7 mouse cellular contexts compared by ENCODE assay signal in the genomic region with DNA sequence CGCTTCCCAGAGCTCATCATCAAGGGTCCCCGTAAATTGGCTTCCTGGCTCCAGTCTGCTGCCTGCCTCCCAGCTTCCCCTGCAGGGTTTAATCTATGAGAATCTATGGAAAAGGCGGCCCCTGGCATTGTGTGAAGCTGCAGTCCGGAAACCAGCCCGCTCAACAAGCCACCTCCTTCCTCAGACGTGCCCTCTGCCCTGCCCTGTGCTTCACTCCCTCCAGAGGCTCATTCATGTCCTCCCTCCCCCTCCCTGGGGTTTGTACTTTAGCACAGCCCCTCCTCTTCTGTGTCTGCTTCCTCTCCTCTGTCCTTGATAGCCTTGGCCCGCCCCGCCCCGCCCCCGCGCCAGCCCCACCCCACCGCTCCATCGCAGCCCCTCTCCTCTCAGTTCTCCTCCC. TPM values are rescaled to one million over a fixed set of nuclear protein-coding genes. Genes with fewer than 3 reads are reported as not detected.
DNase-seq lines count a peak whose midpoint lies in the region; ATAC-seq lines count a peak whose summit lies in the region.

No protein-coding gene starts in this region.

- peaks cover 14% of the 10 kb centered on the region for H3K4me1 ChIP-seq in stomach, embryonic 15.5 days

- no peaks in the 10 kb centered on the region for H3K27me3 ChIP-seq in stomach, embryonic 15.5 days (replicated peaks)

- H3K36me3 ChIP-seq in stomach, embryonic 15.5 days: peaks cover 8% of the 10 kb centered on the region

- intact Hi-C loops in heart, postnatal 14 days (cut with DNase I): no loop called here

- peak; percentile 99 for DNase-seq in R1 (ENCODE audit: low read depth, low spot score)
- peak; percentile 90 for DNase-seq in embryo, embryonic 9.5 days (ENCODE audit: extremely low spot score)
- peak; percentile 55 to 57 for DNase-seq in heart, postnatal 14 days
- DNase-seq in kidney, postnatal 4 days: peak; percentile 75 to 86
- no peak for DNase-seq in left cerebral cortex, adult 18-20 months (ENCODE audit: low spot score in 2 of 2)

- WGBS in stomach, embryonic 15.5 days: 8% methylated on average over 7 of the region's 13 CpGs

- H3K9me3 ChIP-seq in stomach, embryonic 15.5 days: no peaks in the 10 kb centered on the region

- peak overlapping the region; percentile 43 for H3K4me2 ChIP-seq in stomach, embryonic 15.5 days

- peak; percentile 93 for ATAC-seq in megakaryocyte progenitor cell, adult 5-6 weeks (replicated peaks; ENCODE audit: poor library complexity)
- peak; percentile 90 for ATAC-seq in stomach, embryonic 15.5 days (ENCODE audit: insufficient read depth, low FRiP score, low read depth)

- peak overlapping the region; percentile 86 for H3K27ac ChIP-seq in stomach, embryonic 15.5 days

- peak overlapping the region; percentile 11; the same call in 1 of the 2 replicates for H3K4me3 ChIP-seq in stomach, embryonic 15.5 days (replicated peaks)

- no peak overlapping the region for H3K9ac ChIP-seq in stomach, embryonic 15.5 days

RNA-seq across cellular contexts. Expression of gene Dgkz, which starts 8.8 kb away (rescaled TPM):
- total RNA-seq in heart, postnatal 14 days (2021): 10 to 100 TPM; 62.3 to 63.1 TPM
- total RNA-seq in megakaryocyte progenitor cell, adult 5-6 weeks (2015): 111 and 112 TPM in 2 replicates
- 76.3 and 94.7 TPM in 2 replicates for total RNA-seq in megakaryocyte progenitor cell, adult 5-6 weeks (2017)
- 50.9 and 51.1 TPM in 2 replicates for polyA plus RNA-seq in stomach, embryonic 15.5 days (2015; fragmentation: Nextera tagmentation; extraction: Ambion mirVana)
- 100 to 1,000 TPM; 491 to 526 TPM for total RNA-seq in left cerebral cortex, adult 18-20 months (2021)

RNA-seq across cellular contexts. Expression of gene Gm9821, which starts 38.9 kb away (rescaled TPM):
- not detected for total RNA-seq in heart, postnatal 14 days (2021)
- not detected in 2 replicates for total RNA-seq in megakaryocyte progenitor cell, adult 5-6 weeks (2015)
- 0.21 and 0.95 TPM in 2 replicates for total RNA-seq in megakaryocyte progenitor cell, adult 5-6 weeks (2017)
- 0.66 and 0.71 TPM in 2 replicates for polyA plus RNA-seq in stomach, embryonic 15.5 days (2015; fragmentation: Nextera tagmentation; extraction: Ambion mirVana)
- not detected for total RNA-seq in left cerebral cortex, adult 18-20 months (2021)

RNA-seq across cellular contexts. Expression of gene Creb3l1, which starts 39.9 kb away (rescaled TPM):
- total RNA-seq in heart, postnatal 14 days (2021): 1 to 10 TPM; 8.0 to 8.5 TPM
- 1.1 and 2.0 TPM in 2 replicates for total RNA-seq in megakaryocyte progenitor cell, adult 5-6 weeks (2015)
- total RNA-seq in megakaryocyte progenitor cell, adult 5-6 weeks (2017): 0.10 and 0.37 TPM in 2 replicates
- polyA plus RNA-seq in stomach, embryonic 15.5 days (2015; fragmentation: Nextera tagmentation; extraction: Ambion mirVana): 20.4 and 20.6 TPM in 2 replicates
- 1 to 10 TPM; 2.3 to 2.6 TPM for total RNA-seq in left cerebral cortex, adult 18-20 months (2021)

RNA-seq across cellular contexts. Expression of gene Mdk, which starts 52.3 kb away (rescaled TPM):
- 10 to 100 TPM; 15.7 to 16.8 TPM for total RNA-seq in heart, postnatal 14 days (2021)
- total RNA-seq in megakaryocyte progenitor cell, adult 5-6 weeks (2015): 0.32 and 0.86 TPM in 2 replicates
- 0.12 and 0.30 TPM in 2 replicates for total RNA-seq in megakaryocyte progenitor cell, adult 5-6 weeks (2017)
- polyA plus RNA-seq in stomach, embryonic 15.5 days (2015; fragmentation: Nextera tagmentation; extraction: Ambion mirVana): 587 and 735 TPM in 2 replicates
- 10 to 100 TPM; 19.0 to 23.8 TPM for total RNA-seq in left cerebral cortex, adult 18-20 months (2021)

RNA-seq across cellular contexts. Expression of gene Chrm4, which starts 57.4 kb away (rescaled TPM):
- not detected for total RNA-seq in heart, postnatal 14 days (2021)
- 0.17 TPM in 2 replicates for total RNA-seq in megakaryocyte progenitor cell, adult 5-6 weeks (2015)
- 0.17 TPM in 1 of 2 replicates, not detected in the other for total RNA-seq in megakaryocyte progenitor cell, adult 5-6 weeks (2017)
- 0.21 and 0.27 TPM in 2 replicates for polyA plus RNA-seq in stomach, embryonic 15.5 days (2015; fragmentation: Nextera tagmentation; extraction: Ambion mirVana)
- total RNA-seq in left cerebral cortex, adult 18-20 months (2021): 10 to 100 TPM; 56.6 to 61.4 TPM

Comparison
In these comparisons a context has a peak if more than half of its experiments do, and no peak if none do; other contexts are left out.
1. DNase-seq: peak in R1 (single experiment), embryo, embryonic 9.5 days (single experiment), heart, postnatal 14 days (2 of 2) and kidney, postnatal 4 days (2 of 2); none in left cerebral cortex, adult 18-20 months (0 of 2).
2. RNA of gene Dgkz, which starts 8.8 kb away (total RNA-seq): 491 to 526 TPM in left cerebral cortex, adult 18-20 months; 76.3 to 112 TPM in megakaryocyte progenitor cell, adult 5-6 weeks and 62.3 to 63.1 TPM in heart, postnatal 14 days; every median in the first group is over 4 times any median in the second.